Mouse (Mus musculus) forebrain, embryonic 11.5 days (tissue): ENCODE data around the gene Cdc42ep1. TPM values are rescaled to one million over a fixed set of nuclear protein-coding genes. Genes with fewer than 3 reads are reported as not detected.

Source experiments
- ATAC-seq: fragments of 200-750 bp; cut with Nextera tagmentation; replicated peaks from 2 replicates; pipeline ENCODE4 v1.8.0; 2017; ENCODE audit warnings: moderate TSS enrichment; ENCODE audit not compliant: low FRiP score
- DNase-seq: peaks from one replicate; pipeline ENCODE4 v3.0.0-alpha.2; 2017; ENCODE audit warnings: low spot score
- H3K27ac ChIP-seq: fragments of 300-500 bp; sonication (generic); 2 replicates; pipeline ENCODE4 v1.5.1; 2014; ENCODE audit warnings: low read depth, low read length
- H3K27me3 ChIP-seq: fragments of 300-500 bp; sonication (generic); 2 replicates; pipeline ENCODE4 v1.6.1; 2014; ENCODE audit warnings: mild to moderate bottlenecking, low read length, mixed read lengths; ENCODE audit not compliant: control insufficient read depth, insufficient read depth
- H3K36me3 ChIP-seq: fragments of 300-500 bp; sonication (generic); 2 replicates; pipeline ENCODE4 v1.6.1; 2014; ENCODE audit warnings: mild to moderate bottlenecking, low read length, moderate library complexity, mixed read lengths; ENCODE audit not compliant: control insufficient read depth, insufficient read depth
- H3K4me1 ChIP-seq: fragments of 300-500 bp; sonication (generic); replicated peaks from 2 replicates; pipeline ENCODE4 v1.6.1; 2014; ENCODE audit warnings: low read length, mixed read lengths; ENCODE audit not compliant: control insufficient read depth, insufficient read depth
- H3K4me2 ChIP-seq: fragments of 300-500 bp; sonication (generic); 2 replicates; pipeline ENCODE4 v1.6.1; 2014; ENCODE audit warnings: low read depth, mild to moderate bottlenecking, low read length, moderate library complexity, mixed read lengths; ENCODE audit not compliant: severe bottlenecking
- H3K4me3 ChIP-seq: fragments of 300-500 bp; sonication (generic); 2 replicates; pipeline ENCODE4 v1.5.1; 2014; ENCODE audit warnings: low read depth, low read length
- H3K9ac ChIP-seq: fragments of 300-500 bp; sonication (generic); 2 replicates; pipeline ENCODE4 v1.6.1; 2014; ENCODE audit warnings: low read length
- H3K9me3 ChIP-seq: fragments of 300-500 bp; sonication (generic); 2 replicates; pipeline ENCODE4 v1.6.1; 2016; ENCODE audit warnings: low read length, mixed read lengths; ENCODE audit not compliant: control insufficient read depth
- WGBS: fragments of 180-500 bp; shearing (Covaris S2); extraction: QIAGEN DNeasy Blood & Tissue Kit; methylation state at CpG from one replicate; pipeline ENCODE4 v1.1.7; 2014; 5-methylcytosine and 5-hydroxymethylcytosine counted together
- polyA plus RNA-seq: library from polyadenylated mRNA; unstranded; fragments of >200 nt; fragmentation: Nextera tagmentation; extraction: Ambion mirVana; gene quantifications from 2 replicates; pipeline ENCODE4 v1.2.1, GENCODE M21; 2014

The Cdc42ep1 gene
- polyA plus RNA-seq, 1 experiment from 2014 or later, result 9.6 TPM

DNA sequence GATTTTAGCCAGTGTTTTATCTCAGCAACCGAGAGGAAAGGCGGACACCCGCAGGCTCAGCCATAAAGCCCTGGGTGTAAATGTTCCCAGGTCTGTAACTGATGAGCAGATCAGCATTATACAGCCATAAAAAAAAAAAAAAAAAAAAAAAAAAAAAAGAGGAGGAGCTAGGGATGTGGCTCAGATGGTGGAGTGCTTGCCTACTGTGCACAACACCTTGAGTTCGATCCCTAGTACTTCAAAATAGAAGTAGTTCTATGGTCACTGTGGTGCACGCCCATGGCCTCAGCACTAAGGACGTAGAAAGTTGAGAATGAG is 26.4 kb upstream of the Cdc42ep1 start:
- Histone ChIP-seq H3K4me2 (no peak overlapping the region), H3K9ac (no peak overlapping the region), H3K27me3 (no peaks in the 10 kb centered on the region), H3K9me3 (no peaks in the 10 kb centered on the region), H3K27ac (no peak overlapping the region), H3K36me3 (no peaks in the 10 kb centered on the region), H3K4me3 (no peak overlapping the region), H3K4me1 (no peaks in the 10 kb centered on the region)
- DNase-seq, result no peak
- ATAC-seq, result no peak
- WGBS, result 79% methylated on average over 6 of the region's 6 CpGs

DNA sequence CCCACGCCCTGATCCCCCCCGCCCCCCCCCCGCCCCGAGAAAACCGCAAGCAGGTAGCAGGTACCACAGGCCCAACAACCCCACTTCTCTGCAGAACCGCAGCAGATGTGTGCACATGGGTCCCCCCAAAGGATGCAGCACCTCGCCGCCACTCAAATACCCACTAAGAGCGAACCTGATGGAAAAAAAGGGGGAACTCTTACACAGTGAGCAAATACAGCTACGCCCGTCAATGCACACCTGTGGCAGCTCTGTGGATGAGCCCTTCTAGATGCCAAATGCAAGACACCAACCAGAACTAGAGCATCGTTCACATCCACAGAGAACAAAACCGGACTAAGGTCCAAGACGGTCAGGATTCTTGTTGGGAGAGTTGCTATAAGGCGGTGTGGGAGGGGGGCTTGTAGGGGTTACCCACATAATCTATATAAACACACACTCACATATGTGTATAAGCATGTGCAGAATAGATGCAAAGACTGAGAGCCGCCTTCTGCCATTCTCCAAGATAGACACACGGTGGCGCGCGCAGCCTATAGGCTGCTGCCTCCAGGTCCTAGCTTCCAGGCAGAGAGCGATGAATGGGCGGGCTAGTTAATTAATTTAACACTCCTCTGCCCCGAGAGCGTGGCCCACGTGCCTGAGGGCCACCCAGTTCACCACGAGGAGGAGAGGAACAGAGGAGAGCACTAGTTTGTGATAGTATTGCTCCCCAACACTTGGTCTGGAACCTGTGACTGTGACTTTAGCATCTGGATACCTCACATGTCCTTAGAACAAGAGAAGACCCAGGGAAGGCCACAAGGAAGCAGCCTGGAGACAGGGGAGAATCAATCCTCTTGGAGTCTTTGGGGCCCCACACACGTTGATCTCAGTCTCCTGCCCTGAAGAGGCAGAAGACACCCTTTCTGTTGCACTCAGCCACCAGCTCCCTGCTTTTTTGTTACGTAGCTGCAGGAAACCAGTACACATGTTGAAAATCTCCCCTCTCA is 15.9 kb upstream of the Cdc42ep1 start:
- no peaks in the 10 kb centered on the region for H3K9me3 ChIP-seq
- no peak overlapping the region for H3K4me2 ChIP-seq
- DNase-seq (peak; percentile 87), ATAC-seq (peak; percentile 72)
- H3K4me3 ChIP-seq, result no peak overlapping the region
- 0 out of 2 replicates have a peak, but pooled peaks cover 1% of the 10 kb centered on the region for H3K4me1 ChIP-seq
- H3K36me3 ChIP-seq, result no peaks in the 10 kb centered on the region
- WGBS, result 23% methylated on average over 28 of the region's 28 CpGs
- H3K27ac ChIP-seq, result no peak overlapping the region
- H3K27me3 ChIP-seq, result peaks cover 5% of the 10 kb centered on the region; the same call in 1 of the 2 replicates
- H3K9ac ChIP-seq, result no peak overlapping the region

DNA sequence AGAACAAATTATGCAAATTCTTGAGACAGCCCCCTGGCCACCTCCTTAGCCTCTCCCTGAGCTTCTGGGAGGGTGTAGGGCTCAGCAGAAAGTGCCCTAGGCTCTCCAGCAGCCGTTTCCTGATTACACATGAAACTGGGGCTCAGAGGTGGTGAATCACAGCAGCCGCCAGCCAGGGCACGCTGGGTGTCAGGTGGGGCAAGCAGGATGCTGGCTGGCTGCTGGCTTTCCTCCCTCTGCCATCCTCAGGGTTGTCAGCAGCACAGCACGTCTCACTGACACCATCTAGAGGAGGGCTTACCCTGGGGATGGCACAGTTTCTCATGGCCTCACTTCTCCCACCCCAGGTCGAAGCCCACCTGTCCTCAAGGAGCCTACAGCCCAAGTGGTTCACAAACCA is 14.1 kb upstream of the Cdc42ep1 start:
- Histone ChIP-seq H3K9me3 (no peaks in the 10 kb centered on the region), H3K4me3 (no peak overlapping the region), H3K27me3 (peaks cover 5% of the 10 kb centered on the region; the same call in 1 of the 2 replicates), H3K27ac (no peak overlapping the region), H3K4me1 (peaks cover 9% of the 10 kb centered on the region; the same call in 1 of the 2 replicates), H3K9ac (no peak overlapping the region), H3K4me2 (no peak overlapping the region), H3K36me3 (no peaks in the 10 kb centered on the region)
- peak; percentile 51 for DNase-seq
- no peak for ATAC-seq
- WGBS, result 21% methylated on average over 5 of the region's 5 CpGs

DNA sequence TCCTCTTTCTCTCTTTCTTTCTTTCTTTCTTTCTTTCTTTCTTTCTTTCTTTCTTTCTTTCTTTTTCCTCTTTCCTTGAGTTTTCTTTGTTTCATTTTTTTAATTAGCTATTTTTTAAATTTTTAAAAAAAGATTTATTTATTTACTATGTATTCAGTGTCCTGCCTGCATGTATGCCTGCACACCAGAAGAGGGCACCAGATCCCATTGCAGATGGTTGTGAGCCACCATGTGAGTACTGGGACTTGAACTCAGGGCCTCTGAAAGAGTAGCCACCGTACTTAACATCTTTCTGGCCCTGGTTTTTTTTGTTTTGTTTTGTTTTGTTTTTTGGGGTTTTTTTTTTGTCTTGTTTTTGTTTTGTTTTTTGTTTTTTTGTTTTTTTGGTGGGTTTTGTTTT is 12.8 kb upstream of the Cdc42ep1 start:
- Histone ChIP-seq H3K27me3 (peaks cover 5% of the 10 kb centered on the region; the same call in 1 of the 2 replicates), H3K4me1 (peaks cover 9% of the 10 kb centered on the region; the same call in 1 of the 2 replicates), H3K36me3 (no peaks in the 10 kb centered on the region), H3K4me3 (no peak overlapping the region), H3K9ac (no peak overlapping the region), H3K9me3 (no peaks in the 10 kb centered on the region), H3K27ac (no peak overlapping the region), H3K4me2 (no peak overlapping the region)
- ATAC-seq (no peak), DNase-seq (no peak)
- WGBS, result 86% methylated on average over 1 of the region's 1 CpGs

- no peak overlapping the region for H3K27ac ChIP-seq
- H3K9ac ChIP-seq, result no peak overlapping the region
- 70% methylated on average over 10 of the region's 10 CpGs for WGBS
- peaks cover 13% of the 10 kb centered on the region; the same call in 1 of the 2 replicates for H3K4me1 ChIP-seq
- H3K4me3 ChIP-seq, result no peak overlapping the region
- no peaks in the 10 kb centered on the region for H3K36me3 ChIP-seq
- no peaks in the 10 kb centered on the region for H3K9me3 ChIP-seq
- DNase-seq (peak; percentile 46), ATAC-seq (no peak)
- H3K27me3 ChIP-seq, result peaks cover 5% of the 10 kb centered on the region; the same call in 1 of the 2 replicates
- no peak overlapping the region for H3K4me2 ChIP-seq
These were observed 11.4 kb upstream of the Cdc42ep1 start for GRCm38 (mm10) chr15:78830742-78831719.

DNA sequence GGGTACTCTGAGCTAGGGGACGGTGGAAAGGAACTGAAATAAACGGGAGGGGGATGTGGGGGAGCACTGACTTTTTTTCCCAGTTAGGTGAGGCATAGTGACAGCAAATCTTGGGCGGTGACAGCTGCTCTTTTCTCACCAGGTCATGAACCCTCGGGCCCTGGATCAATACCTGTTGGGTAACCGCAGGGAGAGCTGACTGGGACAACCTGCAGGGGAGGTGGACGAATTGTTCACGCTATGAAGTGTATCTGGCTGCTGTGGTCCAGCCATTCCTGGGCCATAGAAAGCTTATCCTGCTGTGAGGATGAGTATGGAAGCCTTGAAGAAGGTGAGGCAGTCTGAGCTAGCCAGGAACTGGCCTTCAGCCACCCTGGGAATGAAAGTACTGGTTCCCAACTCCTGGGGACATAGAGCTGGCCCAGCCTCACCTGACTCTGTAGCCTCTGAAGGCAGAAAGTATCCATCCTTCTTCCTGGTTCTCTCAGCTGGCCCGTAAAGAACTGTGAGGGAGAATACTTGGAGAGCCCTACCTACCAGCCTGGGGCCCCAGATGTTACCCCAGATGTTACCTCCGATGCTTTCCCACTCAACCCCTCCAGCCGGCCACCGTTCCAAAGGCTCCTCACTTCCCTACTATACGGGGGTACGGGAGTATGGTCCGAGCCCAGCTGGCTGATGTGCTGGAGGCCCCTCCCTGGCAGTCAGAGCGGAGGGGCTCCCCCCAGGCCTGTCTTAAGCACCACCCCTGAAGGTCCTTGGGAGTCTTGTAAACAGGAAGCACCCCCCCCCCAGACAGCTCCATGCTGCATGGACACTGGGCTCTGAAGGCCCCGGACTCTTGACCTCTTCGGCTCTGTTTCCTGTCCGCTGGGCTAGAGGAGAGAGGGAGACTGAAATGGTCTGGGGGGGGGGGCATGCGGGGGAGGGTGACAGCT is 10.4 kb upstream of the Cdc42ep1 start:
- Histone ChIP-seq H3K36me3 (no peaks in the 10 kb centered on the region), H3K9me3 (no peaks in the 10 kb centered on the region), H3K9ac (peak overlapping the region; percentile 28), H3K4me3 (no peak overlapping the region), H3K27ac (0 out of 2 replicates have a peak overlapping the region, but pooled peaks have one; percentile 59), H3K4me1 (peaks cover 13% of the 10 kb centered on the region; the same call in 1 of the 2 replicates), H3K27me3 (peaks cover 5% of the 10 kb centered on the region; the same call in 1 of the 2 replicates), H3K4me2 (no peak overlapping the region)
- ATAC-seq (no peak; the same call in 1 of the 2 replicates), DNase-seq (peak; percentile 56)
- 53% methylated on average over 18 of the region's 19 CpGs for WGBS

GRCm38 (mm10) chr15:78832701-78833123 is 9.7 kb upstream of the Cdc42ep1 start:
- 11% methylated on average over 14 of the region's 14 CpGs for WGBS
- H3K4me2 ChIP-seq, result peak overlapping the region; percentile 8; the same call in 1 of the 2 replicates

More at GRCm38 (mm10) chr15:78832701-78833123, 9.7 kb upstream of the Cdc42ep1 start:
- Histone ChIP-seq H3K27ac (peak overlapping the region; percentile 59), H3K27me3 (no peaks in the 10 kb centered on the region), H3K9ac (peak overlapping the region; percentile 28; the same call in 1 of the 2 replicates), H3K4me3 (no peak overlapping the region), H3K36me3 (no peaks in the 10 kb centered on the region), H3K9me3 (no peaks in the 10 kb centered on the region), H3K4me1 (peaks cover 13% of the 10 kb centered on the region; the same call in 1 of the 2 replicates)
- peak; percentile 75 for DNase-seq
- peak; percentile 63 for ATAC-seq
